Mouse (Mus musculus): ENCODE data around the gene Dlgap4. TPM values are rescaled to one million over a fixed set of nuclear protein-coding genes. Genes with fewer than 3 reads are reported as not detected.
A peak's percentile ranks its signal among the peaks of the same experiment; 100 is the strongest.

Gene Dlgap4
- polyA plus RNA-seq, 1 experiment from 2014 or later, result 68.5 TPM

DNA sequence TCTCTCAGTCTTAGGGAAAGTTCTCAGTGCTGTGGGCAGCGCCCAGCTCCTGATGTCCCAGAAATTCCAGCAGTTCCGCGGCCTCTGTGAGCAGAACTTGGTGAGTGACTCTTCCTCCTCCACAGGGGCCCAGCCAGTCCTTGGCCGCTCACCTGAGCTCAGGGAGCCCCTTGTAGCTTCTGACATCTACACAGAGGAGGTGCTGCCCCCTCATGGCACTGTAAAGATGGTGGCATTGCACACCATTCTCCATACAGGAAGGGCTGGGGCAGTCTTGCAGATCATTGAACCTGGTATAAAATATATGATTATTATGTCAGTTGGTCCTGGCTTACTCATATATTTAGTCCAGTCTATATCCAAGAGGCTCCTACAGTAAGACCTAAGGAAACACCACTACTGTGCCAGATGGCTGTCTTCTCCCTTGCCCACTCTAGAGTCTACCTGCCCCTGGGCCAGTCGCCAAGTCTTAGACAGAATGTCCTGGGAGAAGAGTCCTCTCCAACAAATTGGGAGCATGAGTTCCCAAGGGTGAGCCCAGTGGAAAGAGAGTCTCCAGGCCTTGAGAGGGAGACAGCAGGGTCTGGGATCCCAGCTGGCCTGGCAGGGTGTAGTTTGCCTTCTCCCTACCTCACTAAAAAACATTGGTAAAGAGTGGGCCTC lies 147.5 kb downstream of the Dlgap4 start:
- peaks cover 57% of the 10 kb centered on the region for H3K36me3 ChIP-seq (ENCODE audit: insufficient read depth, low read length)
- WGBS, result 77% methylated on average over 5 of the region's 5 CpGs
- H3K27ac ChIP-seq (ENCODE audit: low read length), result no peak overlapping the region
- no peak overlapping the region for H3K9ac ChIP-seq (replicated peaks; ENCODE audit: low read length)
- H3K4me2 ChIP-seq (replicated peaks; ENCODE audit: low read depth, low read length), result no peak overlapping the region
- peaks cover 15% of the 10 kb centered on the region for H3K4me1 ChIP-seq (ENCODE audit: insufficient read depth, low read length)
- H3K4me3 ChIP-seq (ENCODE audit: low read length), result no peak overlapping the region
- peaks cover 13% of the 10 kb centered on the region for H3K9me3 ChIP-seq (ENCODE audit: low read length)
- ATAC-seq (ENCODE audit: low FRiP score, low TSS enrichment), result no peak
- no peaks in the 10 kb centered on the region for H3K27me3 ChIP-seq (ENCODE audit: insufficient read depth, low read length)

DNA sequence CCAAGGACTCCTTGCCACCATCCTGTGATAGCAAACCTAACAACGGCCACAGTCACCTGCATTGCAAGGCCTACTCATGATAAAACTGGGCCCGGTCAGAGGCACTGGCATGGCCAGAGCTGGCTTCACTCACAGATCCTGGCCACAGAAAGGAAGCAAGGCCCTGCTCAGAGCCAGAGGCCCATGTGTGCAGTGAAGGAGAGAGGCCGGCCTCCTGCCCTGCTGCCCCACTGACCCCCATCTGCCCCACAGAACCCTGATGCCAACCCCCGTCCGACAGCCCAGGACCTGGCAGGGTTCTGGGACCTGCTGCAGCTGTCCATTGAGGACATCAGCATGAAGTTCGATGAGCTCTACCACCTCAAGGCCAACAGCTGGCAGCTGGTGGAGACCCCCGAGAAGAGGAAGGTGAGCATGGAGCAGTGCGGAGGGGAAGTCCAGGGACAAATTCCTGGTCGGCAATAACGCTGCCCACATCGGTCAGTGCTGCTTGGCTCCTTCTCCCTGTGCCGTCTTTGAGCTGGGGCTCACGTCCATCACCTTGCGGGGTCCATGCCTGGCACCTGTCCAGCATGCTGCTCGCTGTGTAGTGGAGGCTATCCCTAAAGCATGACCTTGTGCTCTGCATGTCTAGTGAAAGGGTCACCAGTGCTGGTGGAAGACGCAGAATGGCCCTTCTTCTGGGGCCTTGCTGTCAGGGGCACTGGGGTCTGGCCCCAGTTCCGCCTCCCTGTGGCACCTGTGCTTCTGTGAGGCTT lies 148.2 kb downstream of the Dlgap4 start:
- peaks cover 13% of the 10 kb centered on the region for H3K9me3 ChIP-seq (ENCODE audit: low read length)
- H3K4me3 ChIP-seq (ENCODE audit: low read length), result no peak overlapping the region
- H3K27ac ChIP-seq (ENCODE audit: low read length), result no peak overlapping the region
- no peak for ATAC-seq (ENCODE audit: low FRiP score, low TSS enrichment)
- H3K4me2 ChIP-seq (replicated peaks; ENCODE audit: low read depth, low read length), result no peak overlapping the region
- H3K27me3 ChIP-seq (ENCODE audit: insufficient read depth, low read length), result no peaks in the 10 kb centered on the region
- peaks cover 15% of the 10 kb centered on the region for H3K4me1 ChIP-seq (ENCODE audit: insufficient read depth, low read length)
- H3K36me3 ChIP-seq (ENCODE audit: insufficient read depth, low read length), result peaks cover 50% of the 10 kb centered on the region
- WGBS, result 91% methylated on average over 17 of the region's 17 CpGs
- H3K9ac ChIP-seq (replicated peaks; ENCODE audit: low read length), result no peak overlapping the region; the same call in 1 of the 2 replicates

DNA sequence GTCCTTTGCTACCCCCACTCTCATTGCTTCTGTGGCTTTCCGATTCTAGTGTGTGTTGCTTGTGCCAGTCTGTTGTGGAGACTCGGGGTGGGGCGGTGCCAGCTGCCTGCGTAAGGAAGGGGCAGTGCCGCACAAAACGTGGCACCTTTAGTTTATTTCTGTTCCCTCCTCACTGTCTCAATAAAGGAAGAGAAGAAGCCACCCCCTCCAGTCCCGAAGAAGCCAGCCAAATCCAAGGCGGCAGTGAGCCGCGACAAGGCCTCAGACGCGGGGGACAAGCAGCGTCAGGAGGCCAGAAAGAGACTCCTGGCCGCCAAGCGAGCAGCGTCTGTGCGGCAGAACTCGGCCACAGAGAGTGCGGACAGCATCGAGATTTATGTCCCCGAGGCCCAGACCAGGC lies 149.0 kb downstream of the Dlgap4 start:
- Histone ChIP-seq H3K4me3 (ENCODE audit: low read length) (no peak overlapping the region), H3K4me1 (ENCODE audit: insufficient read depth, low read length) (peaks cover 15% of the 10 kb centered on the region), H3K9me3 (ENCODE audit: low read length) (peaks cover 12% of the 10 kb centered on the region), H3K4me2 (replicated peaks; ENCODE audit: low read depth, low read length) (no peak overlapping the region), H3K27me3 (ENCODE audit: insufficient read depth, low read length) (no peaks in the 10 kb centered on the region), H3K9ac (replicated peaks; ENCODE audit: low read length) (no peak overlapping the region; the same call in 1 of the 2 replicates), H3K36me3 (ENCODE audit: insufficient read depth, low read length) (peaks cover 42% of the 10 kb centered on the region), H3K27ac (ENCODE audit: low read length) (peak overlapping the region; percentile 60)
- ATAC-seq (ENCODE audit: low FRiP score, low TSS enrichment), result no peak
- WGBS, result 45% methylated on average over 21 of the region's 21 CpGs

DNA sequence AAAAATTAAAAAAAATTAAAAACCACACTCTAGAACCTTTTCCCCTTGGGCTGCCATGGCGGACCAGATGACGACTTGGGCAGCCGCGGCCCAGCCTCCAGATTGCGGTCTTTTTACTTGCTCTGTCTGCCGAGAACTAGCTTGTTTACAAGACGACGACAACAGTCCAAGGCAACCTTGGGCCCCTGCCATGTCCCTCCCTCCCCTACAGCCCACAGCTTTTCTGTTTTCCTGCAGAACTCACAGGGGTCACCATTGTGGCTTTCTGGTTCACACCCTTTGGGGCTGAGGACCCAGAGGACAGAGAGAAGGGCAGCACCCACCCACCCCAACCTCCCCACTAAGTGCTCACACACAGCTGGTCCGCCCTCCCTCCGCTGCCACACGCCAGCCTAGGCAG lies 149.6 kb downstream of the Dlgap4 start:
- Histone ChIP-seq H3K9ac (replicated peaks; ENCODE audit: low read length) (no peak overlapping the region), H3K4me3 (ENCODE audit: low read length) (no peak overlapping the region), H3K27me3 (ENCODE audit: insufficient read depth, low read length) (no peaks in the 10 kb centered on the region), H3K27ac (ENCODE audit: low read length) (peak overlapping the region; percentile 60), H3K4me2 (replicated peaks; ENCODE audit: low read depth, low read length) (no peak overlapping the region), H3K9me3 (ENCODE audit: low read length) (peaks cover 6% of the 10 kb centered on the region), H3K4me1 (ENCODE audit: insufficient read depth, low read length) (peaks cover 15% of the 10 kb centered on the region), H3K36me3 (ENCODE audit: insufficient read depth, low read length) (peaks cover 36% of the 10 kb centered on the region)
- WGBS, result 67% methylated on average over 11 of the region's 11 CpGs
- ATAC-seq (ENCODE audit: low FRiP score, low TSS enrichment), result no peak

DNA sequence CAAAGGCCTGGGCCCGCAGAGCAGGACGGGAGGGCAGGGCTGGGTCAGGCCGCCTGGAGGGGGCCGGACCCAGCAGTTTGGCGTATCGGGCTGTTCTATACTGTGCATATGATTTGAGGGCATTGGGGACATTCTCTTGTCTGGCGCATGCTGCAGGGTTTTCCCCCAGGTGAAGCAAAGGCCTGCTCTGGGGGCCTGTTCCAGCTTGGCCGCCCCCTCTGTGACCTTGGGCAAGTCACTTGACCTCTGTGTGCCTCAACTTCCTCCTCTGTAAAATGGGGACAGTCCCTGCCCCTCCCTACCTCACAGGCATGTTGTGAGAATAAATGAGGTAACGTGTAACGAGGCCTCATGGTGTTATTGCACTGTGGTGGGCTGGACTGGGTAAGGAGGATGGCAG lies 150.5 kb downstream of the Dlgap4 start:
- peaks cover 15% of the 10 kb centered on the region for H3K4me1 ChIP-seq (ENCODE audit: insufficient read depth, low read length)
- H3K36me3 ChIP-seq (ENCODE audit: insufficient read depth, low read length), result peaks cover 26% of the 10 kb centered on the region
- H3K27ac ChIP-seq (ENCODE audit: low read length), result no peak overlapping the region
- H3K9me3 ChIP-seq (ENCODE audit: low read length), result no peaks in the 10 kb centered on the region
- no peaks in the 10 kb centered on the region for H3K27me3 ChIP-seq (ENCODE audit: insufficient read depth, low read length)
- H3K4me2 ChIP-seq (replicated peaks; ENCODE audit: low read depth, low read length), result no peak overlapping the region
- H3K4me3 ChIP-seq (ENCODE audit: low read length), result no peak overlapping the region
- ATAC-seq (ENCODE audit: low FRiP score, low TSS enrichment), result peak; percentile 11; the same call in 1 of the 2 replicates
- no peak overlapping the region for H3K9ac ChIP-seq (replicated peaks; ENCODE audit: low read length)
- 92% methylated on average over 10 of the region's 10 CpGs for WGBS

DNA sequence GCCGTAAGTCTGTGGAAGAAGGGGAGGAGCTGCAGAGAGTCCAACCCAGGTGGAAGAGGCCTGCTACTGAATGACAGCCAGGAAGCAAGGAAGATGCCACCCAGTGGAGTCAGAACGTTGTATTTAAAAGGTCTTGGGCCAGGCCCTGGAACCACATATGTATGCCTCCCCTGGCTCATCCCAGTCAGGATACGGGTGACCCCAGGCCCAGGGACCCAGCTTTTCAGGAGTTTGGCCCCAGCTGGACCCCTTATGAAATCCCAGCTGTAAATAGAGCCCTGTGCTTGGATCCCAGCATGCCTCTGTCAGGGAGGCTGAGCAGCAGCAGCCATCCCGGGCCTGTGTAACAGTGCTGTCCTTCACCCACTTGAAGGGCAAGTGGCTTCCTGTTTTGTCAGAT lies 151.2 kb downstream of the Dlgap4 start:
- WGBS, result 56% methylated on average over 4 of the region's 4 CpGs
- no peak overlapping the region for H3K4me2 ChIP-seq (replicated peaks; ENCODE audit: low read depth, low read length)
- no peaks in the 10 kb centered on the region for H3K27me3 ChIP-seq (ENCODE audit: insufficient read depth, low read length)
- no peak overlapping the region for H3K27ac ChIP-seq (ENCODE audit: low read length)
- no peak overlapping the region for H3K4me3 ChIP-seq (ENCODE audit: low read length)
- ATAC-seq (ENCODE audit: low FRiP score, low TSS enrichment), result no peak
- H3K36me3 ChIP-seq (ENCODE audit: insufficient read depth, low read length), result peaks cover 26% of the 10 kb centered on the region; the same call in 1 of the 2 replicates
- H3K9ac ChIP-seq (replicated peaks; ENCODE audit: low read length), result no peak overlapping the region
- H3K9me3 ChIP-seq (ENCODE audit: low read length), result no peaks in the 10 kb centered on the region
- H3K4me1 ChIP-seq (ENCODE audit: insufficient read depth, low read length), result peaks cover 15% of the 10 kb centered on the region

DNA sequence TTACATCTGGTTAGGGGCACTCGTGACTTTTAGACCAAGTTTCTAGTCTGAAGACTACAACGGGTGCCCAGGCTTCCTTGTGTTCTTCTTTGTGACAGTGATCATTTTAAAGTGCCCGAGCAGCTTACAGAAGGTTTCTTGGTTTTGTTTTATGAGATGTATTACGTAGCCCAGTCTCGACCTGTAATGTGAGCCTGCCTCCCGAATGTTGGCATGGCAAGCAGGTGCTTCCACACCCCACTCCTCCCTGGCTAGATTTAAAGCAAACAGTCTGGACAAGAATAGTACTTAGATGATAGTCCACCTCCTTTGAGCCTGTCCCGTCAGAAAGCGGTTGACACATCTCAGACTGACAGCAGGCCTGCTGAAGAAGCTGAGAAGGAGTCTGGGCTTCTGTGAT lies 152.1 kb downstream of the Dlgap4 start:
- WGBS, result 47% methylated on average over 8 of the region's 8 CpGs
- H3K9ac ChIP-seq (replicated peaks; ENCODE audit: low read length), result no peak overlapping the region
- no peak overlapping the region for H3K4me3 ChIP-seq (ENCODE audit: low read length)
- peaks cover 15% of the 10 kb centered on the region for H3K4me1 ChIP-seq (ENCODE audit: insufficient read depth, low read length)
- no peak for ATAC-seq (ENCODE audit: low FRiP score, low TSS enrichment)
- no peaks in the 10 kb centered on the region for H3K9me3 ChIP-seq (ENCODE audit: low read length)
- H3K36me3 ChIP-seq (ENCODE audit: insufficient read depth, low read length), result peaks cover 26% of the 10 kb centered on the region; the same call in 1 of the 2 replicates
- no peak overlapping the region for H3K27ac ChIP-seq (ENCODE audit: low read length)
- no peaks in the 10 kb centered on the region for H3K27me3 ChIP-seq (ENCODE audit: insufficient read depth, low read length)
- no peak overlapping the region for H3K4me2 ChIP-seq (replicated peaks; ENCODE audit: low read depth, low read length)

DNA sequence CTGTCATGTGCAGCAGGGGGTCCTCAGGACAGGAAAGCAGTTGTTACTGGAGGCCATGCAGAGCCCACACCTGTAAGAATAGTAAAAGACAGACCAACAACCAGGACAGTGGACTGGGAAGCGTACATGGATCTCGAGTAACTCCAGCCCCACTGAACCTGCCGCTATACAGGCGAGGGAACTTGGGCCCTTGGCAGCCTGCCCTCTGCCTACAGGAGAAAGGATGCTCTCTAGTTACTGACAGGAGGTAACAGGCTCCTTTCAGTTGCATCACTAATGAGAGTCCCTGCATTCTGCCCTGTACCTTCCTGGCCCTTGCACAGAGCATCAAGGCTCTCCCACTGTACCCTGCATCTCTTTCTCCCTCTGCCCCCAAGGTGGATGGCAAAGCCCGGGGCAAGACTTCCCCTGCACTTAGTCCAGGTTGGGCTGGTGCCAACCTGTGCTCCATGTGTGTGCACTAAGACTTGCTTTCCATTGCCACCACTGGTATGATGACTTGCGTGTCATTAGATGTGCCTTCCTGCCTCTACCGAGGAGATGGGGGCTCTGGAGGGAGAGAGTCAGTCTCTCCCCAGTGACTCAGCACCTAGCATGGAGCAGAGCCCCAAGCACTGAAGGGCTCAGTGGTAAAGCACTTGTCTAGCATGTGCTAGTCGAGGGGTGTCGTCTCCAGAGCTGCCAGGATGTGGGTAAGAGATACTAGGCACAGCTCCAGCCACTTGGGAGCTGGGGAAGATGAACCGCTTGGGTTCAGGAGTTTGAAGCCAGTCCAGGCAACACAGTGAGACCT lies 152.9 kb downstream of the Dlgap4 start:
- Histone ChIP-seq H3K4me3 (ENCODE audit: low read length) (no peak overlapping the region), H3K9ac (replicated peaks; ENCODE audit: low read length) (no peak overlapping the region), H3K36me3 (ENCODE audit: insufficient read depth, low read length) (peaks cover 20% of the 10 kb centered on the region; the same call in 1 of the 2 replicates), H3K27me3 (ENCODE audit: insufficient read depth, low read length) (no peaks in the 10 kb centered on the region), H3K27ac (ENCODE audit: low read length) (no peak overlapping the region), H3K9me3 (ENCODE audit: low read length) (no peaks in the 10 kb centered on the region), H3K4me2 (replicated peaks; ENCODE audit: low read depth, low read length) (no peak overlapping the region), H3K4me1 (ENCODE audit: insufficient read depth, low read length) (peaks cover 15% of the 10 kb centered on the region; the same call in 1 of the 2 replicates)
- 69% methylated on average over 10 of the region's 10 CpGs for WGBS
- ATAC-seq (ENCODE audit: low FRiP score, low TSS enrichment), result no peak

DNA sequence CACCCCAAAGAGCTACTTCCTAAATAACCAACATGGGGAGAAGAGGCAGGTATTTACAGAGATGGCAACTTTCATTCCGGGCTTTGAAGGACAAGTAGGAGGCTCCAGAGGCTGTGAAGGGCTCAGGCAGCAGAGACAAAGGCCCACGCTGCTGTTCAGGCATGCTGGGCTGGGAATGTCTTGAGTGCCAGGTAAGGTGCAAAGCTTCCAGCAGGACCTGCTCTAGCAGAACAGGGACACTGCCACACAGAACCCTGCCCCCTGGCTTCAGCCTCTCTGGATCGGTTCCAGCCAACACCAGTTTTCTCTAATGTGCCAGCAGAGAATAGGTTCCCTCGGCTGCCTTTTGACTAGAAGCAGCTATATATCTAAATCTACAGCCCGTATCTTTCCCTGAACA lies 153.6 kb downstream of the Dlgap4 start:
- Histone ChIP-seq H3K36me3 (ENCODE audit: insufficient read depth, low read length) (peaks cover 14% of the 10 kb centered on the region; the same call in 1 of the 2 replicates), H3K27me3 (ENCODE audit: insufficient read depth, low read length) (no peaks in the 10 kb centered on the region), H3K9ac (replicated peaks; ENCODE audit: low read length) (no peak overlapping the region), H3K4me3 (ENCODE audit: low read length) (no peak overlapping the region), H3K4me2 (replicated peaks; ENCODE audit: low read depth, low read length) (no peak overlapping the region), H3K27ac (ENCODE audit: low read length) (no peak overlapping the region), H3K9me3 (ENCODE audit: low read length) (no peaks in the 10 kb centered on the region), H3K4me1 (ENCODE audit: insufficient read depth, low read length) (peaks cover 13% of the 10 kb centered on the region; the same call in 1 of the 2 replicates)
- 64% methylated on average over 5 of the region's 5 CpGs for whole genome bisulfite sequencing
- ATAC-seq (ENCODE audit: low FRiP score, low TSS enrichment), result no peak
